Mouse (Mus musculus) small intestine, adult 2 months (tissue): ENCODE measurements around the gene Srd5a2.

ENCODE experiments used
- CTCF ChIP-seq: fragments of 200-500 bp; IDR thresholded peaks from 2 replicates; pipeline ENCODE4 v1.5.1; 2012; ENCODE audit warnings: low read depth, mild to moderate bottlenecking, control low read depth, inconsistent platforms, low read length, moderate library complexity, mixed read lengths; ENCODE audit not compliant: insufficient replicate concordance, insufficient read length; ENCODE audit errors: extremely low read depth
- POLR2A ChIP-seq: fragments of 200-500 bp; IDR thresholded peaks from 2 replicates; pipeline ENCODE4 v1.6.1; 2012; ENCODE audit warnings: low read depth, mild to moderate bottlenecking, control low read depth, inconsistent platforms, low read length, moderate library complexity

GRCm38 (mm10) chr17:73995907-73996645 is 51.6 kb downstream of the Srd5a2 start:
- no peak for TF ChIP-seq CTCF
- no peak for TF ChIP-seq POLR2A
